In genomic region chr7:142278183-142278582, GRCm38 (mm10) we compare ENCODE assay signal across 8 mouse cellular contexts. TPM values are rescaled to one million over a fixed set of nuclear protein-coding genes. Genes with fewer than 3 reads are reported as not detected.
DNase-seq lines count a peak whose midpoint lies in the region; ATAC-seq lines count a peak whose summit lies in the region.
"Not testable (repeated sequence)": the region's sequence is repeated elsewhere in the genome, so short reads cannot be mapped to it uniquely, and the experiment has no call there.
"Had no signal": no experiment of that assay in that cellular context is flagged by ENCODE, and none has a peak within 500 bp of the region (broad histone marks: within the 10 kb centered on the region; RNA-seq: fewer than 3 reads in every experiment).

No protein-coding gene starts in this region.

- peak; percentile 30 for DNase-seq in R1 (ENCODE audit: low read depth, low spot score)
- DNase-seq in cerebellum, adult 9-11 months: peak; percentile 41
- peak; percentile 72 for DNase-seq in intestine, embryonic 14.5 days (ENCODE audit: low spot score)
- peak; percentile 61 to 77 for DNase-seq in left cerebral cortex, postnatal 14 days (ENCODE audit: low spot score in 2 of 2)
- peak; percentile 52 for DNase-seq in midbrain, embryonic 10.5 days (ENCODE audit: low spot score)
- DNase-seq in right cerebral cortex, postnatal 36 days (ENCODE audit: low spot score in 2 of 2): peak; percentile 13 to 18

- not testable (repeated sequence) for H3K27me3 ChIP-seq in intestine, embryonic 14.5 days (replicated peaks; ENCODE audit: control insufficient read depth, insufficient read depth, low read length)
- H3K27me3 ChIP-seq in midbrain, embryonic 10.5 days (ENCODE audit: low read depth, poor library complexity, severe bottlenecking): peaks cover 21% of the 10 kb centered on the region

- 0% methylated on average over 3 of the region's 3 CpGs for WGBS in intestine, embryonic 14.5 days
- WGBS in midbrain, embryonic 10.5 days: 2% methylated on average over 3 of the region's 3 CpGs

- not testable (repeated sequence) for H3K9ac ChIP-seq in intestine, embryonic 14.5 days (ENCODE audit: low read length)

- ATAC-seq in frontal cortex, adult (ENCODE audit: low TSS enrichment): peak; percentile 77; the same call in 1 of the 2 replicates
- ATAC-seq in intestine, embryonic 14.5 days (replicated peaks; ENCODE audit: low FRiP score, low TSS enrichment, low read depth): not testable (repeated sequence)

- H3K36me3 ChIP-seq in intestine, embryonic 14.5 days (ENCODE audit: control insufficient read depth, insufficient read depth, low read length); midbrain, embryonic 10.5 days: not testable (repeated sequence)

- not testable (repeated sequence) for H3K4me2 ChIP-seq in intestine, embryonic 14.5 days (ENCODE audit: low read length)

- not testable (repeated sequence) for H3K9me3 ChIP-seq in intestine, embryonic 14.5 days (ENCODE audit: control insufficient read depth, low read length); midbrain, embryonic 10.5 days (replicated peaks)

- H3K27ac ChIP-seq in intestine, embryonic 14.5 days (ENCODE audit: low read depth); midbrain, embryonic 10.5 days (replicated peaks): not testable (repeated sequence)

- intact Hi-C loops in left cerebral cortex, postnatal 14 days (cut with DNase I): not testable (repeated sequence)

- not testable (repeated sequence) for H3K4me3 ChIP-seq in intestine, embryonic 14.5 days (ENCODE audit: low read depth, low read length); midbrain, embryonic 10.5 days

- not testable (repeated sequence) for H3K4me1 ChIP-seq in intestine, embryonic 14.5 days (replicated peaks; ENCODE audit: control insufficient read depth, insufficient read depth, low read length); midbrain, embryonic 10.5 days

RNA-seq across cellular contexts. Expression of gene Gm4559, which starts 4.0 kb away (rescaled TPM):
- polyA plus RNA-seq in intestine, embryonic 14.5 days (2014; fragmentation: Nextera tagmentation; extraction: Ambion mirVana): not detected in 2 replicates
- not detected for total RNA-seq in left cerebral cortex, postnatal 14 days (2021)
- polyA plus RNA-seq in midbrain, embryonic 10.5 days (2016; fragmentation: Nextera tagmentation; extraction: Ambion mirVana): not detected in 2 replicates
- polyA plus RNA-seq: forebrain, embryonic 12.5 days had no signal

RNA-seq across cellular contexts. Expression of gene Krtap5-1, which starts 18.7 kb away (rescaled TPM):
- 0.42 TPM in 1 of 2 replicates, not detected in the other for polyA plus RNA-seq in intestine, embryonic 14.5 days (2014; fragmentation: Nextera tagmentation; extraction: Ambion mirVana)
- total RNA-seq in left cerebral cortex, postnatal 14 days (2021): not detected
- not detected in 2 replicates for polyA plus RNA-seq in midbrain, embryonic 10.5 days (2016; fragmentation: Nextera tagmentation; extraction: Ambion mirVana)
- polyA plus RNA-seq: forebrain, embryonic 12.5 days had no signal

RNA-seq across cellular contexts. Expression of gene Gm2431, which starts 20.0 kb away (rescaled TPM):
- polyA plus RNA-seq in intestine, embryonic 14.5 days (2014; fragmentation: Nextera tagmentation; extraction: Ambion mirVana): not detected in 2 replicates
- not detected for total RNA-seq in left cerebral cortex, postnatal 14 days (2021)
- polyA plus RNA-seq in midbrain, embryonic 10.5 days (2016; fragmentation: Nextera tagmentation; extraction: Ambion mirVana): not detected in 2 replicates
- polyA plus RNA-seq: forebrain, embryonic 12.5 days had no signal

RNA-seq across cellular contexts. Expression of gene Krtap5-4, which starts 25.2 kb away (rescaled TPM):
- polyA plus RNA-seq in intestine, embryonic 14.5 days (2014; fragmentation: Nextera tagmentation; extraction: Ambion mirVana): not detected in 2 replicates
- total RNA-seq in left cerebral cortex, postnatal 14 days (2021): not detected
- not detected in 2 replicates for polyA plus RNA-seq in midbrain, embryonic 10.5 days (2016; fragmentation: Nextera tagmentation; extraction: Ambion mirVana)
- polyA plus RNA-seq: forebrain, embryonic 12.5 days had no signal

RNA-seq across cellular contexts. Expression of gene Gm40460, which starts 37.3 kb away (rescaled TPM):
- not detected in 2 replicates for polyA plus RNA-seq in intestine, embryonic 14.5 days (2014; fragmentation: Nextera tagmentation; extraction: Ambion mirVana)
- not detected for total RNA-seq in left cerebral cortex, postnatal 14 days (2021)
- not detected in 2 replicates for polyA plus RNA-seq in midbrain, embryonic 10.5 days (2016; fragmentation: Nextera tagmentation; extraction: Ambion mirVana)
- polyA plus RNA-seq: forebrain, embryonic 12.5 days had no signal

Comparison
In these comparisons a context has a peak if more than half of its experiments do, and no peak if none do; other contexts are left out.
1. DNase-seq: peak in every context shown above with its lines; median percentile 72 in intestine, embryonic 14.5 days; 69 in left cerebral cortex, postnatal 14 days; 52 in midbrain, embryonic 10.5 days; 41 in cerebellum, adult 9-11 months; 30 in R1; 16 in right cerebral cortex, postnatal 36 days.